Mouse (Mus musculus): ENCODE measurements around the gene Rpl29. TPM values are rescaled to one million over a fixed set of nuclear protein-coding genes. Genes with fewer than 3 reads are reported as not detected.
A peak's percentile ranks its signal among the peaks of the same experiment; 100 is the strongest.

The Rpl29 gene
- polyA plus RNA-seq, 1 experiment from 2014 or later = 620 TPM

- H3K9ac ChIP-seq = no peak overlapping the region
- H3K4me3 ChIP-seq = no peak overlapping the region
- no peak for ATAC-seq (ENCODE audit: low FRiP score, low read depth)
- no peak overlapping the region for H3K4me2 ChIP-seq
- H3K27me3 ChIP-seq = no peaks in the 10 kb centered on the region
- H3K9me3 ChIP-seq = no peaks in the 10 kb centered on the region
- no peaks in the 10 kb centered on the region for H3K36me3 ChIP-seq
- 73% methylated on average over 9 of the region's 9 CpGs for WGBS
- peaks cover 20% of the 10 kb centered on the region for H3K4me1 ChIP-seq (replicated peaks)
- H3K27ac ChIP-seq (replicated peaks) = no peak overlapping the region
These were observed 40.5 kb downstream of the Rpl29 start for GRCm38 (mm10) chr9:106469776-106470175.

GRCm38 (mm10) chr9:106470991-106471750 is 41.9 kb downstream of the Rpl29 start:
- Histone ChIP-seq H3K9me3 (no peaks in the 10 kb centered on the region), H3K4me1 (replicated peaks) (peaks cover 9% of the 10 kb centered on the region), H3K27me3 (no peaks in the 10 kb centered on the region), H3K4me2 (no peak overlapping the region), H3K36me3 (no peaks in the 10 kb centered on the region), H3K4me3 (no peak overlapping the region), H3K9ac (no peak overlapping the region), H3K27ac (replicated peaks) (no peak overlapping the region)
- 65% methylated on average over 14 of the region's 14 CpGs for WGBS
- no peak for ATAC-seq (ENCODE audit: low FRiP score, low read depth)

GRCm38 (mm10) chr9:106471892-106472291 is 42.6 kb downstream of the Rpl29 start:
- H3K36me3 ChIP-seq = no peaks in the 10 kb centered on the region
- H3K4me1 ChIP-seq (replicated peaks) = peaks cover 13% of the 10 kb centered on the region
- no peak overlapping the region for H3K4me3 ChIP-seq
- H3K9me3 ChIP-seq = no peaks in the 10 kb centered on the region
- no peak overlapping the region for H3K27ac ChIP-seq (replicated peaks)
- H3K4me2 ChIP-seq = no peak overlapping the region
- no peaks in the 10 kb centered on the region for H3K27me3 ChIP-seq
- H3K9ac ChIP-seq = no peak overlapping the region
- WGBS = 16% methylated on average over 5 of the region's 5 CpGs
- ATAC-seq (ENCODE audit: low FRiP score, low read depth) = no peak

- ATAC-seq (ENCODE audit: low FRiP score, low read depth) = no peak
- Histone ChIP-seq H3K27ac (replicated peaks) (no peak overlapping the region), H3K9me3 (no peaks in the 10 kb centered on the region), H3K4me3 (no peak overlapping the region), H3K36me3 (no peaks in the 10 kb centered on the region), H3K9ac (no peak overlapping the region), H3K4me2 (no peak overlapping the region), H3K27me3 (no peaks in the 10 kb centered on the region), H3K4me1 (replicated peaks) (peaks cover 13% of the 10 kb centered on the region)
- WGBS = 75% methylated on average over 4 of the region's 4 CpGs
These were observed 43.1 kb downstream of the Rpl29 start for GRCm38 (mm10) chr9:106472321-106472720.

GRCm38 (mm10) chr9:106473081-106473752 is 44.0 kb downstream of the Rpl29 start:
- Histone ChIP-seq H3K4me3 (no peak overlapping the region), H3K9me3 (no peaks in the 10 kb centered on the region), H3K27ac (replicated peaks) (no peak overlapping the region), H3K36me3 (no peaks in the 10 kb centered on the region), H3K27me3 (no peaks in the 10 kb centered on the region), H3K9ac (no peak overlapping the region), H3K4me2 (no peak overlapping the region), H3K4me1 (replicated peaks) (peaks cover 19% of the 10 kb centered on the region)
- no peak for ATAC-seq (ENCODE audit: low FRiP score, low read depth)
- 93% methylated on average over 16 of the region's 16 CpGs for WGBS

GRCm38 (mm10) chr9:106473753-106474105 is 44.5 kb downstream of the Rpl29 start:
- H3K9me3 ChIP-seq = no peaks in the 10 kb centered on the region
- no peaks in the 10 kb centered on the region for H3K36me3 ChIP-seq
- H3K27ac ChIP-seq (replicated peaks) = no peak overlapping the region
- H3K27me3 ChIP-seq = no peaks in the 10 kb centered on the region
- WGBS = 78% methylated on average over 5 of the region's 5 CpGs
- H3K4me2 ChIP-seq = no peak overlapping the region
- H3K9ac ChIP-seq = no peak overlapping the region
- no peak overlapping the region for H3K4me3 ChIP-seq
- H3K4me1 ChIP-seq (replicated peaks) = peaks cover 24% of the 10 kb centered on the region
- no peak for ATAC-seq (ENCODE audit: low FRiP score, low read depth)

DNA sequence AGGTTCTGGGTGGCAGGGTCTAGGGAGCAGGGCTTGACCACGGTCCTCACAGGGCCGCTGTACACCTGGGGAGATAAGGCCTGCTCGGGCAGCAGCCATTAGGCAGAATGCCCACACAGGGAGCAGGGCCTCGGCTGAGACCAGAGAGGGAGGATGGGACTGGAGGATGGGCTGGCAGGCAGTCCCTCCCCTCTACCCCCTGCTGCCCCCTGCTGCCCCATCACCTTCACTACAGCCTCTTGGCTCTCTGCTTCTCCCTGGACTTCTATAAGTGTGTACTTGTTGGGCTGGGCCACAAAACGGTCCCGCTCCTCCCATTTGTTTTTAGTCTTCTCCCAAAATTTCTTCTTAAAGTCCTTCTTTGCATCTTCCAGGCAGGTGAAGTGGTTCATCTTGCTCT is 45.2 kb downstream of the Rpl29 start:
- WGBS = 7% methylated on average over 5 of the region's 6 CpGs
- Histone ChIP-seq H3K36me3 (no peaks in the 10 kb centered on the region), H3K4me1 (replicated peaks) (peaks cover 24% of the 10 kb centered on the region), H3K9me3 (no peaks in the 10 kb centered on the region), H3K9ac (no peak overlapping the region), H3K27ac (replicated peaks) (no peak overlapping the region), H3K4me2 (no peak overlapping the region), H3K27me3 (no peaks in the 10 kb centered on the region), H3K4me3 (no peak overlapping the region)
- no peak for ATAC-seq (ENCODE audit: low FRiP score, low read depth)

GRCm38 (mm10) chr9:106475046-106475445 is 45.8 kb downstream of the Rpl29 start:
- Histone ChIP-seq H3K9ac (no peak overlapping the region), H3K27me3 (no peaks in the 10 kb centered on the region), H3K4me2 (no peak overlapping the region), H3K36me3 (no peaks in the 10 kb centered on the region), H3K4me3 (no peak overlapping the region), H3K4me1 (replicated peaks) (peaks cover 24% of the 10 kb centered on the region), H3K27ac (replicated peaks) (no peak overlapping the region), H3K9me3 (no peaks in the 10 kb centered on the region)
- no peak for ATAC-seq (ENCODE audit: low FRiP score, low read depth)
- 69% methylated on average over 7 of the region's 7 CpGs for WGBS

- Histone ChIP-seq H3K9ac (peak within 1 kb of the TSS; percentile 27; the same call in 1 of the 2 replicates), H3K4me2 (peak within 1 kb of the TSS; percentile 77), H3K4me3 (peak within 1 kb of the TSS; percentile 65; the same call in 1 of the 2 replicates), H3K9me3 (no peaks in the 10 kb centered on the region), H3K27me3 (no peaks in the 10 kb centered on the region), H3K27ac (replicated peaks) (peak within 1 kb of the TSS; percentile 50; the same call in 1 of the 2 replicates), H3K36me3 (0 out of 2 replicates have a peak, but pooled peaks cover under 1% of the 10 kb centered on the region), H3K4me1 (replicated peaks) (peaks cover 24% of the 10 kb centered on the region)
- WGBS = 86% methylated on average over 10 of the region's 10 CpGs
- no peak for ATAC-seq (ENCODE audit: low FRiP score, low read depth)
These were observed 46.4 kb downstream of the Rpl29 start, which contains the start of gene Rrp9 for GRCm38 (mm10) chr9:106475663-106476001. Gene Rrp9 (plus strand): TSS chr9:106475963.

- H3K4me2 ChIP-seq = peak overlapping the region; percentile 77
- no peak for ATAC-seq (ENCODE audit: low FRiP score, low read depth)
- peaks cover 24% of the 10 kb centered on the region for H3K4me1 ChIP-seq (replicated peaks)
- H3K27ac ChIP-seq (replicated peaks) = peak overlapping the region; percentile 50; the same call in 1 of the 2 replicates
- 0 out of 2 replicates have a peak, but pooled peaks cover 7% of the 10 kb centered on the region for H3K36me3 ChIP-seq
- no peaks in the 10 kb centered on the region for H3K27me3 ChIP-seq
- peak overlapping the region; percentile 27; the same call in 1 of the 2 replicates for H3K9ac ChIP-seq
- 40% methylated on average over 16 of the region's 16 CpGs for whole genome bisulfite sequencing
- H3K4me3 ChIP-seq = peak overlapping the region; percentile 65; the same call in 1 of the 2 replicates
- no peaks in the 10 kb centered on the region for H3K9me3 ChIP-seq
These were observed 47.0 kb downstream of the Rpl29 start for GRCm38 (mm10) chr9:106476002-106476923.

DNA sequence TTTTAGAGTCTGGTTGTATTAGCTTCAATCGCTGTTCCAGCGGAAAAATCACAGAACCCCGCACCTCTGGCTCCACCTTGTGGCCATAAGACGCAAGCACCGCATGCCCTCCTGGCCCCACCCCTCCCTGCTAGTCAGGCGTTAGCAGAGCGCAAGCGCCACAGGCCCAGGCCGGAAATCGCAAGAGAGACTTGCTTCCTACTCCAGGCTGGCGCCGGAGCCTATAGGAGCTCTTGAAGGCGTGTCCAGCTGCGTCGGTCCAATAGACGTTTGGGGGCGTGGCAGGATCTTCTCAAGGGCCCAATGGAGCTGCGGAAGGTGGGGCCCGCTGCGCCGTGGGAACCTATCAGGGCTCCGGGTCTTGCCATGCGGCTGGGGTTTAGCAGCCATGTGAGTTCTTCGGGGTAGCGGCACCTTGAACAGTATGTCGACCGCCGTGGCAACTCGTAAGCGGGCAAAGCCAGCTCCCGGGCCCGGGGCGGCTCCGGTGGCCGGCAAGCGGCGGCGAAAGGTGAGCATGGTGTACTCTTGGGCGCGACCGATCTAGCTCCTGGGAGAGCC is 47.8 kb downstream of the Rpl29 start, which contains the start of gene Parp3:
TSS of gene Parp3 (minus strand) at position 26 of the 561 bp plus-strand sequence.
- peak within 1 kb of the TSS; percentile 77 for H3K4me2 ChIP-seq
- H3K27ac ChIP-seq (replicated peaks) = peak within 1 kb of the TSS; percentile 50; the same call in 1 of the 2 replicates
- peak within 1 kb of the TSS; percentile 65 for H3K4me3 ChIP-seq
- no peaks in the 10 kb centered on the region for H3K27me3 ChIP-seq
- H3K9ac ChIP-seq = peak within 1 kb of the TSS; percentile 59
- no peaks in the 10 kb centered on the region for H3K9me3 ChIP-seq
- H3K36me3 ChIP-seq = peaks cover 8% of the 10 kb centered on the region; the same call in 1 of the 2 replicates
- ATAC-seq (ENCODE audit: low FRiP score, low read depth) = peak; percentile 99
- WGBS = under 1% methylated on average over 41 of the region's 41 CpGs
- H3K4me1 ChIP-seq (replicated peaks) = peaks cover 24% of the 10 kb centered on the region

All from hindbrain, embryonic 15.5 days (tissue).